Mouse (Mus musculus): ENCODE data around the gene Parvg.

The Parvg gene

DNA sequence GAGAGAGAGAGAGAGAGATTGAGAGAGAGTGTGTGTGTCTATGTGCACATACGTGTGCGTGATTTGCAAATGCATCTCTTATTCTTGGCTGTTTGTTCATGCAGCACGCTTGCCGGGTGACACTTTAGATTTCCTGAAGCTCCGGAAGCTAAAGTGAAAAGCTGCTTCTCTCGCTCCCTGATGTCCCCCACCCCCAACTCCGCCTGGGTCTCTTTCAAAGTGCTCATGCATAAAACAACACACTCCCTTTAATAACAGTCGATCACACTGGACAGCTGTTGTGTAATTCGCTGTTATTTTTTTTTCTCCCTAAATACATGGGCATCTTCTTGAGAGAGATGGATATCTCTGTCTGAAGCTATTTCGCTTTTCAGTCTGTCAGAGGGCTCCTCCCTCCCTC lies 18.5 kb upstream of the Parvg start:
- no peak for DNase-seq

DNA sequence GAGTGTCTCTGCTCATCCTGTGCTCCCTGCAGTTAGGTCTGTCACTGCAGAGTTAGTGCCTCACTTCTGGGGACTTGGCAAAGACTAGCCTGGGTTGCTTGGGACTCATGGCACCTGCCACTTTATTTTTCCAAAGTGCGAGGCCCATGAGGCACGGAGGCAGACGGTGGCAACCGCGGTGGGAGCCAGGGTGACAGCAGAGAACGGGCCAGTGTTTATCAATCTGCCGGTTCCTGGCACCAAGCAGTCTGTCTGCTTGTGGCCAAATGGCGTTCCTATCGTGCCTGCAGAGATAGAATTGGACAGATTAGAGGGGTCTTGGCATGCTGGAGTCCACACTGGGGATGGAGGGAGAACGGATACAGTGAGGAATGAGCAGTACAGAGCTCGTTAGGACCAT lies 13.6 kb upstream of the Parvg start:
- DNase-seq: peak; percentile 38 to 48

DNA sequence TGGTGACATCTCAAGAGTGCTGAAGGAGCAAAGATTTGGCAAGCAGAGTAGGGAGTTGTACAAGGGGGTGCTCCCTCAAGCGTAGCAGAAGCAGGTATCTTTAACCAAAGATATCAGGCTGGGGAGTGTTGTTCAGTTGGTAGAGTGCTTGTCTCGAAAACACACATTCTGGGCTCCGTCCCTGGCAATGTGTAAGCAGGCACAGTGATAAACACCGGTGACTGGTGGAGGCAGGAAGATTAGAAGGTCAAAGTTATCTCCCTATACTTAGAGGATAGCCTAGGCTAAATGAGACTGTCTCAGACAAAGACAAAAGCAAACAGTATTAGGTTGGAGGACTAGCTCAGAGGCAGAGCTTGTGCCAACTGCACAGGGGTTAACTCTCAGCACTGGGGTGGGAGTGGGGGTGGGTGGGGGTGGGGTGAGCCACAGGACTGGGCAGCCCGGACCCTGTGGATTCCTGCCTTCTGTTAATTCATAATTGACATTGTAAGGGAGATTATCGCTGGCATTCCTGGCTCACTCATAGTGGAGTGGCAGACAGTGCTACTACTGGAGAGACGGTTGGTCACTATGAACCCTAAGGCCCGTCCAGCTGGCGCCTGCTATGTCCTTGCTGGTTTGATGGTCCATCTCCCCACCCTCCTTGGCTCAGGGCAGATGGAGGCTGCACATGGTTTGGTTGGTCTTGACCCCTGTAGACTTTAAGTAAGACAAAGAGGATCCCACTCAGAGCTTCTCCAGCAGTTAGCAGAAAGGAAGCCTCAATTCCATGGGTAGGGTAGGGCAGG lies 12.3 kb upstream of the Parvg start:
- DNase-seq: no peak

DNA sequence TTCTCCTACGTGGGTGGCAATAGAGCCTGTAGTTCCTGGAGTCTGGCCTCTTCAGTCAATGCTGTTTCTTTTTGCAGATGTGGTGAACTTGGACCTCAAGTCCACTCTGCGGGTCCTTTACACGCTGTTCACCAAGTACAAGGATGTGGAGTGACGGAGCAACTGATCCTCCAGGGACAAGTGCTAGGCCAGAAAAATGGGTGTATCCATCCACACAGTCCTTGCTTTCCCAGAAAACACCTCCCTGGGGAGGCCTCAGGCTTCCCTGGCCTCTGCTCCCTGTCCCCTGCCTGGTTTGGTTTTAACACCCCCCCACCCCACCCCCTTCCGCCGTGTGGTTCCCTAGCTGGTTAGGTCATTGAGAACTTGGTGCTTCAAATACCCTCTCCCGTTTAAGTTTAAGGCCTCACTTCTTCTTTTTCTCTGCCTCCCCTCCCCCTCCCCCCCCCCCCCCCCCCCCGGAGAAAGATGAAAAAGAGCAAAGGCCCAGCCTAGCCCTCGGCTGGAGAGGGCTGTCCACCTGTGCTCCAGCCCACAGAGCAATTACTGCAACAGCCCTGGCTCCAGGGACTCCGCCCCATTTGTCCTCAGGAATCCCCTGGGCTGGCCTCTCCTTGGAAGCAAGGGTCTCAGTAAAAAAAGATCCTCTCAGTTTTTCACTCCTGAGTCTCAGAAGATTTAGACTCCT lies 10.8 kb upstream of the Parvg start:
- DNase-seq: no peak

DNA sequence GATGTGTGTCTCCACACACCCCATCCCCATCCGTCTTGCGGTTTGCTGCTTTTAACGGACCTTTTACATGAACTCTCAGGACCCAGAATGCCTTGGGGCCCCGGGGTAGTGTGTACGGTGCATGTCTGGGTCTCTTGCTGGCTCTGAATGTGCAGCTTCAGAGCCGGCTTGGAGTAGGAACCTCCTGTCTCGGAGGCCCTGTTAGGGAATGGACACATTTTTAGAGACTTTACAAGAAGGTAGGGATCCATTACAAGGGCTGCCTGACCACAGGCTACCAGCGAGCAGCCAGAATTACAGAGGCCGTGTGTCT lies 10.3 kb upstream of the Parvg start:
- no peak for DNase-seq

DNA sequence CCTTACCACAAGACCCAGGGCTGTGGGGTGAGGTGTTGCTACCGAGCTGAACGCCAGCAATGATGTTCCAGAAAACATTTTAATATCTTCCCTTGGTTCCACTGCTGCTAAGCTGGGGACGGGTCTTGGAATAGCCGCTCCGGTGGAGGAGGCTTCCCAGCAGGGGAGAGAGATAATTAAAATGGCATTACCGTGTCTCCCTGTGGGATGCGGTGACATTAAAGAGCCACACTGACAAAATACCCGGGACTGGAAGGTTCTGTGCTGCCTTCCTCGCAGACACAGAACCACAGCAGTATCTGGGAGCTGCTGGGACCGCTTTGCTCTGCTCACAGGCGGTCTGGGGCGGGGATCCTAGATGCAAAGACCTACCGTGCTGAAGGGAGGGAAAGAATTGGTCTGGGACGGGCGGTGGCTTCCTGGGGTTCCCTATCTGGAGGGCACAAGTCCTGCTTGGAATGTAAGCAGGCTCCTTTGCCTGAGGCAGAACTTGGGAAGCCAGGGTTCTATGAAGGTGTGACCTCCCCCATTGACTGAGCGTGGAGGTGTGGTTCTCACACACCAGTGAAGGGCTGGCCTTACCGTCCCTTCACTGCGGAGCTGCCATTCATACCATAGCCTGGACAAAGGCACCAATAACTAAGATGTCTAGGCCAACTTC lies 9.3 kb upstream of the Parvg start:
- no peak for DNase-seq

DNA sequence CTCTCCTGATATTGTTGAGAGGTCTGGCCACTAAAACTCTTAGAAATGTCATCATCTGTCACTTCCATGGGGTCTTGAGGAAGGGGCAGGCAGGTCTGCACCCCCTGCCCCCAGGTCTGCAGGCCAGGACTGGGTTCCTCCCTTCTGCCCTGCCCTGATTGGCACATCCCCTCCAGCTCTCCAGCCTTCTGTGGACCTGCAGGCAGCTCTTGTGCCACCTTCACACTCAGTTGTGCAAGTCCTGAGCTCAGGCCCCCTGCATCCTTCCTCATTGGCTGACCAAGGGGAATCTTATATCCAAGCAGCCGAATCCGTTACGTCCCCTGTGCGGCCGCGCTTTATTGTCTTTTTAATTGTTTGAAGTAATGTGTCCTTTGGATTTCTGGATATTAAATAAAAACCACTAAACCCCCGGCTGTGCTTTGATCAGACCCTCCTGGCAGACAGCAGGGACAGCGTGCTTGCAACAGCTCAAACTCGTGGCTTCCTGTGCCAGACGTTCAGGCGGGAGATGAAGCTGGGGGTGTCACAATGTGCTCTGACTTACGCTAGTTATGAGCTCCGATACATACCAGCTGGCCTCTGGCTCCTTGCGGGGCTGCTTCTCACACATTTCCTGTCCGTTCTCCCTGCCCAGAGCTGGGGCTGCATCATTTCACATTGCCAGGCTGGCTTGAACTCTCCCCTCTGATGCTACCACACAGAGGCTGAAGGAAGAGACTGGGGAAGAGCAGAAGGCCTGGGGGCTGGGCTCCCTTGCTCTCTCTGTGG lies 8.4 kb upstream of the Parvg start:
- DNase-seq: no peak

DNA sequence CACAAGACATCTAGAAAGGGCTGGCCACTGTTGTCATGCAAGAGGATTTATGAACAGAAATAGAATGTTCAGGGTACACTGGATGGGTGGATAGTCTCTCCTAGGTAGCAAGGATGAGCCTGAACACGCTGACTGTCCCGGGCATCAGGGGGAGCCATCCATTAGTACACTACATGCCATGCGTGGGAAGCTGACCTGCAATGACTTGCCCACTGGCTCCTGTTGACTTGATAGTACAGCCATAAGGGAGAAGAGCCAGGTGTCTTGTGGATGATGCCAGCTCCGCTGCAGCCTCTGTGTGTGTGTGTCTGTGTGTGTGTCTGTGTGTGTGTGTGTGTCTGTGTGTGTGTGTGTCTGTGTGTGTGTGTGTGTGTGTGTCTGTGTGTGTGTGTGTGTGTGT lies 4.4 kb upstream of the Parvg start:
- DNase-seq: no peak

DNA sequence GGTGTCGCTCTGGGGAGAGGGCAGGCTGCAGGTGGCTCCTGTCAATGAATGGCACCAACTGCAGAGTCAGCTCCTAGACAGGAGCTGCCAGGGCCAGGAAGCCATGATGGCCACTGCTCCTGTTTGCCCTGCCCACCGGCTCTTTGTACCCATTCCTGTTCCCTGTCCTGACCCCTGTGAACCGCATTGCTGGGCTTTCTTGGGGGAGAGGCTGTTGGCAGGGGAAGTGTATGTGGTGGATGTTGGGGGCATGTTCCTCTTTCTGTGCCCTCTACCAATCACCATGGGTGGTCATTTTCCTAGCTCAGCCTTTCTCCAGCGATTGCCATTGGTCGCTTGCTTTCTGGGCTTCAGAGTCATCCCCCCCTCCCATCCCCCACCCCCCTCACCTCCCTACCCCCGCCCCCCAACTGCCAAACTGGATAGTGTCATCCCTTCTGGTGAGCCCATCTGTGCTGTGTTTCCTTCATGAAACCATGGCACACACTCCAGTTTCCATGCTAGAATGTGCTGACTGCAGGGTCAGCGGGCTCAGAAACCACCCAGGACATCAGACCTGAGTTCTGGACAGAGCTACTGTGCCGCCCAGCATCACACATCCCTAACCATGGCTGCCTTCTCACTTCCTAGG lies 2.2 kb upstream of the Parvg start:
- DNase-seq: no peak

DNA sequence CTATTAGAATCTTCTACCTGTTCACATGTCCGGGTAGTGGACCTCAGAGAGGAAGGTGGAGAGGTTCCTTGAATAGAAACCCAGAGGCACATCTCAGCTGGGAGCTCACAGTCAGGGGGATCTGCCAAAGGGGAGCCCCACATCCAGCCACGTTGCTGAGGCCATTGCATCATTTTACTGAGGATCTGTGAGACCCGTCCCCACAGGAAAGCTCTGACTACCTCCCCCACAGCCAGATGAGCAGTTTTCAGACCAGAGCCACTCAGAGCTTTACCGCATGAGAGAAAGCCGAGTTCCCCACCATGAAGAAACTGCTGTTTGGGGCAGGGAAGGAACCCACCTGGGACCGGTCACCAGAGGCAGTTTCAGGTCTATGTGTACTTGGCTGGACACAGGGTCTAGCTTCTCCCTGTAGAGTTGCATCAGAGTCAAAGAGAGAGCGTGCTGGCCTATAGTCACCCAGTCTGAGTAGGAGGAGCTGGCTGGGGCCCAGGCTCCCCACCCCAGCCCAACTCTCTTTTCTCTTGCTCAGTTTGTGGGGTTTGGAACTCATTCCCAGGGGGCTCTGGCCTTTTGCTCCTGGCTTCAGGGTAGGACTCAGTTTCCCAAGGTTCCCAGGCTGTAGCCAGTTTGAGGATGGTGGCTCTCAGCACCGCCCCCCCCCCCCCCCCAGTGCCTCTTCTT lies 1.2 kb downstream of the Parvg start:
- DNase-seq: no peak

DNA sequence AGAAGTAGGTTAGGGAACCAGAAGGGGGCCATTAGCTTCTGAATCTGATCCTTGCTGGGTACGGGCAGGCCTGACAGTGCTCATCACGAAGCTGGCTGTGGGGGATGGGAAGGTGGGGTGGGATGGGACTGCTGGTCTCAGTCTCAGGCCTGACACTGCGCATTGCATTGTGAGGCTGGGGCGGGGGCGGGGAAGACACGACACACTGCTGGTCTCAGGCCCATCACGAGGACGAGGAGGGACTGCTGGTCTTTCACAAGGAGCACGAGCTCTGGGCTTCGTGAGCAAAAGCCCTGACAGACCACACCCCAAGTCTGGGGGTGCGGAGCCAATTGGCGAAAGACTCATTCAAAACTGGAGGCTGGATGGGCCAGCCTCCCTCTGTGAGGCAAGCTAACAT lies 1.9 kb downstream of the Parvg start:
- DNase-seq: no peak

DNA sequence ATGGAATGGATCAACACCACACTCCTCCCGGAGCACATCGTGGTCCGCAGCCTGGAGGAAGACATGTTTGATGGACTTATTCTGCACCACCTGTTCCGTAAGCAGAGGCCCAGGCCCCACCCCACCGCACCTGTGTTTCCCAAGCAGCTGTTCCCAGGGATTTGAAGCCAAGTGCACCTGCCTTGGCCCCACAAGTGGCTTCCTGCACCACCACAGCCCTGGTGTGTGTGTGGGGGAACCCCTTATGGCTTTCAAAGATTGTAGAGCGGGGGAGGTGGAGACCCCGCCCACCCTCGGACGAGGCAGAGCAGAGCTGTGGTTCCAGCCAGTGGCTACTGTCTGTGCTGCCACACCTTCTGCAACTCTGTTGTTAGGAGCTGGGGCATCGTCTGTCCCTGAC lies 5.0 kb downstream of the Parvg start:
- no peak for DNase-seq

DNA sequence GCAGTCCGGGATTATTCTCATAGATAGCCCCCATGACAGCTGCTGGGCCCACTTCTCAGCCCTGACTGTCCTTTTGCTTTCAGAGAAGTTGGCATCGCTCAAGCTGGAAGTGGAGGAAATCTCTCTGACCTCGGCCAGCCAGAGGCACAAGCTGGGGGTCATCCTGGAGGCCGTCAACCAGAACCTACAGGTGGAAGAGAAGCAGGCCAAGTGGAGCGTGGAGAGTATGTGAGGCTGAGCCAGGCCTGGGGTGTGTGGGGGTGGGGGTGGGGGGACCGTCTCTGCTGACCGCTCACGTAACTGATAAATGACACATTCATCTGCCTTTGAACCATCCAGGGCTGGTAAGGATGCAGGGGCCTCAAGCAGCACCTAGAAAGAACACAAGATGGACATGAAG lies 6.1 kb downstream of the Parvg start:
- no peak for DNase-seq

DNA sequence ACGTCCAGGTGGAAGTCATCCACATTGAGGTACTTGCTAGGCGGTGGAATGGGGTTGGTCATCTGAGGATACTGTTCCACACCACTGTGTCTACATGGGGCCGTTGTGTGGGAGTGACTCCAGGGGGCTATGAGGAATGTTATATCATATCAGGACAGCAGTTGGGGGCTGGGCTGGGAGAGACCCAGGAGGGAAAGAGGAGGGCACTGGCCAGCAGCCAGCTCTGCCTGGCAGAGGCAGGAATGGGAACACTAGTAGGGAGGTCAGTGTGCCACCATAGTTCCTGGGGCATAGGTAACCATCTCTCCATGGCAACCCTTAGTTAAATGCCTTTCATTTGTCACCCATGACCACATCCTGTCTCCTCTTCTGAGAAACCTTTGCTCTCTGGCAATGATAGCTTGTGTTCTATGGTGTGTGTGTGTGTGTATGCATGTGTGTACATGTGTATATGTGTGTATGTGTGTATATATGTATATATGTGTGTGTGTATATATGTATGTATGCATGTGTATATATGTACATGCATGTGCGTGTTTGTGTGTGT lies 7.3 kb downstream of the Parvg start:
- DNase-seq: no peak

DNA sequence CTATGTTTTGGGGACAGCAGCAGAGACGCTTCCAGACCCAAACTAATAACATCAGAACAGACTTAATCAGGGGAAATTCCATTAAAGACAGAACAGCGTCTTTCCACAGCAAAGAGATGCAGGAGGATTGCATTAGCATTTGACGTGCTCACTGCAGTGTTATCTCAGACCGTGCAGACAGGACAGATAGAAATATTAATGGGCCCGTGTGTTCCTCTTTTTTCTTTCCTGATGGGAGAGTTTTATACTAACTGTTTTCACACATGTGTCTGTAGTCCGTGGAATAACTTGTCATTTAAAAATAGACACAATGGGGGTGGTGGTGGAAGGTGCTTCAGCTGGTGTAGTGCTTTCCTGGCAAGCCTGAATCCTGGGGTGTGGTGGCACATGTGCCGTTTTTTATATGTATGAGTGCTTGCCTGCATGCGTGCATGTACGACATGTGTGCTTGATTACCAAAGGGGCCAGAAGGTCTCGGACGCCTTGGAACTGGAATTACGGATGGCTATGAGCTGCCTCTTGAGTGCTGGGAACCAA lies 12.5 kb downstream of the Parvg start:
- DNase-seq: no peak

DNA sequence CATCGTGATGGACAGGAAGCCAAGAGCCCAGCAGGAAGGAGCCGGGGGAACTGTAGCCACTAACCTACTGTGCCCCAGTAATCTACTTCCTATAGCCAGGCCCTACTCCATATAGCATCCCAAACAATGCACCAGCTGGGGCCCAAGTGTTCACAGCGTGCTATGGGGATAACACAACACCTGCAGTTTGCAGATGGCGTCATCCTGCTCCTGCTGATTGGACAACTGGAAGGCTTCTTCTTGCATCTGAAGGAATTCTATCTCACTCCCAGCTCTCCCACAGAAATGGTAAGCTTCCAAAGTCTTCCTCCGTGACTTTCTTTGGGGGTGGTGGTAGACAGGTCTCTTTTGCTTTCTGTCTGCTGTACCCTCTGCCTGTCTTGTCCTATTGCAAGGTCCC lies 13.8 kb downstream of the Parvg start:
- DNase-seq: no peak

DNA sequence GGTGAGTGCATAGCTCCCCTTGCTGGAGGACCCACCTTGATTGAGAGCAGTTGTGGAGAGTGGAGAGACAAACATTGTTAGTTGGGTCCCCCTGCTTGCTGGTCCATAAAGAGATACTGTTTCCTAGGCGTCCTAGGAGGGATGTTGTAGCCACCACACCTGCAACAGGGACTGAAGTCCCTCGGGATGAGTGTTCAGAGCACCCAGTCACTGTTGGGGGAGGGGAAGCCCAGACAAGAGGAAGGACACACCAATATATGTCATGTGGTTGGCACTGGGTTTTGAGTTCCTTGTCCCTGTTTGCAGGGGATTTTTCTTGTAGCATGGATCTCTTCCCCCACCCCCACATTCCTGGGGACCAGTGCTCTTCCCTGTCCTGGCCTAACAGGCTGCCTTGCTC lies 17.1 kb downstream of the Parvg start:
- no peak for DNase-seq

DNA sequence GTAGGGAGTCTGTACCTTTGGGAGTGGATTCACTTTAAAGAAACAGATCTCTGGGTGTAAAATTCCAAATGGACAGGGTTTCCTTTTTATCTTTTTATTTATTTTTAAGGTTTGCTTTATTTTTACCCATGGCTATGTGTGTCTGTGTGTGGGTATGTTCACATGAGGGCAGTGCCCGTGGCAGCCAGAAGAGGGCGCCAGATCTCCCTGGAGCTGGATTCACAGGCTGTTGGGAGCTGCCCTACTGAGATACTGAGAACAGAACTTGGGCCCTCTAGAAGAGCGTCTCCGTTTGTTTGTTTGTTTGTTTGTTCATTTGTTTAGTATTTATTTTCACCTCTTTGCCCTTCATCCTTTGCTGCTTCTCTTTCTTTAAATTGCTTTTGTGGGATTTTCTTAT lies 24.9 kb downstream of the Parvg start:
- no peak for DNase-seq

DNA sequence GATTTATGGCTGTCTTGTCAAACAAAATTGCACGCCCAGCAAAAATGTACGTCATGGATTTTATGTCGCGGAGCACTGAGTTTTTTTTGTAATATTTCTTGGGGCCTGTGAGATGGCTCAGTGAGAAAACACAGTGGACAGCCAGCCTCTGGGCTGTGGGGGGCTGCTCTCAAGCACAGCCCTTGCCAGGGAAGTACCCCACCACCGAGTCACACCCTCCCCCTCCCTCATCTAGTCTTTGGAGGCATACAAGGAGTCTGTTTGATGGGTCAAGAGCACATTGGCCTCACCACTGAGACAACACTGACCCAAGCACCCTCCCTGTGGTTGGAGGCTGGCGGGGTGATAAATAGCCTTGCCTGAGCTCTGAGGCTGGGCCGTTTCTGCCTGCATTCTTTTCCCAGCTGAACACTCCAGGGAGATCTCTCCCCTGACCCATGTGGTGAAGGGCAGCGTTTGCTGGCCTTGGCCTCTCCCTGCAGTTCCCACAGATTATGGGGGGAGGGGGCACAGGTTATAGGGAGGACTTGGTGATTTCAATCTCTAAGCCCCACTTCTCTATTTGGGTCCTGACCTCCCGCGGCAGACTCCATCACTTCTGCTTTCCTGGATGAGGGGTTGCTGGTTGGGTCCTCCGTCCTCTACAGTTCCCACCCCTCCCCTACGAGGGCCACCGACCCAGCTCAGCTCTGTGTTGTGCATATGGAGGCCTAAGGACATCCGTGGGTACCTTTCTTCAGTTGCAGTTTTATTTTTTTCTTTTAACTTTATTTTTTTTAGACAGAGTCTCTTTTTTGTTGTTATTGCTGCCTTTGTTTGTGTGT lies 26.3 kb downstream of the Parvg start:
- DNase-seq: no peak

DNA sequence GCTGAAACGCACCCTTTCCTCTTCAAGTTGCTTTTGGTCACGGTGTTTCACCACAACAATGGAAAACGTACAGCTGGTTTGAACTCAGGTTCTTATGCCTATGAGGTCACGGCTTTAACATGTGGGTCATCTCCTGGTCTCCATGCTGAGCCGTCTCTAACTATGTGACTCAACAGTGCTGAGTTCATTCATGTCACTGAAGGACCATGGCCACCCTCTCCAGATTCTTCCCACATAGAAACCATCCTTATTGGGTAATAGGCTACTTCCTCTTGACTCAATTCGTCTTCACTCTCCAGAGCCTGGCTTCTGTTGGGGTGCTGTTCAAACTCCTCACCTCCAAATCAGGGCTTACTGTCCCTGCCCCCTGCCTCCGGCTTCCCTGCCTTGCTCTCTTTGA lies 27.5 kb downstream of the Parvg start:
- no peak for DNase-seq

Data from cerebellum, postnatal 36 days (tissue).